Mouse (Mus musculus) left cerebral cortex, postnatal 36 days (tissue): ENCODE measurements around the gene Samd4b. TPM values are rescaled to one million over a fixed set of nuclear protein-coding genes. Genes with fewer than 3 reads are reported as not detected.

Experiments used
- DNase-seq, 2 experiments: peaks; one replicate each; pipeline ENCODE4 v3.0.0; 2021 to 2022; ENCODE audit warnings: low spot score in 2 of 2, mixed read lengths in 1 of 2
- intact Hi-C: fragments of 180-260 bp; cut with DNase I; formaldehyde crosslinking; loops from one replicate; pipeline ENCODE4 v1.15.1; 2025
- total RNA-seq, 2 experiments: library from RNA; stranded (reverse); gene quantifications; 2 replicates each; pipeline ENCODE4 v1.2.3; 2021

Samd4b gene
- total RNA-seq, 2 experiments from 2014 or later: 68.7 to 68.8 TPM

GRCm38 (mm10) chr7:28593206-28594111 lies 4.5 kb downstream of the Samd4b start:
- no peak for DNase-seq
- intact Hi-C loops: no loop called here

DNA sequence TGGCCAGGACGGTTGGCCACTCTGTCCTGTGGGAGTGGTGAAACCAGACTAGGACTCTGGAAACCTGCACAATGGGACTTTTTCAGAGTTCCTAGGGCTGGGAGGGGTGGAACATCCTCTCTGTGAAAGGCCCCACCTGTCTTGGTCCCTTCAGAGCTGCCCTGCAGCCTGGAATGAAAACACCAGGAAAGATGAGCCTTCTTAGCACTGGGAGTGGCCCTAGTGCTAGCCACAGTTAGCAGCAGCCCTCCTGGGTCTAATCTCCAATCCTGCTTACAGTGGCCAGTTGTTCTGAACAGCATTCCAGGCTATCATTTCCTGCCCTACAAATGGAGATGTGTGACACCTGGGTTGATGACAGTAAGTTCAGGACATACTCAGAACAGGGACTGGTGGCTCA lies 6.1 kb downstream of the Samd4b start:
- no peak for DNase-seq
- intact Hi-C loops: no loop called here

- intact Hi-C loops: no loop called here
- DNase-seq: no peak
Observed at GRCm38 (mm10) chr7:28587644-28588043, 10.3 kb downstream of the Samd4b start.

DNA sequence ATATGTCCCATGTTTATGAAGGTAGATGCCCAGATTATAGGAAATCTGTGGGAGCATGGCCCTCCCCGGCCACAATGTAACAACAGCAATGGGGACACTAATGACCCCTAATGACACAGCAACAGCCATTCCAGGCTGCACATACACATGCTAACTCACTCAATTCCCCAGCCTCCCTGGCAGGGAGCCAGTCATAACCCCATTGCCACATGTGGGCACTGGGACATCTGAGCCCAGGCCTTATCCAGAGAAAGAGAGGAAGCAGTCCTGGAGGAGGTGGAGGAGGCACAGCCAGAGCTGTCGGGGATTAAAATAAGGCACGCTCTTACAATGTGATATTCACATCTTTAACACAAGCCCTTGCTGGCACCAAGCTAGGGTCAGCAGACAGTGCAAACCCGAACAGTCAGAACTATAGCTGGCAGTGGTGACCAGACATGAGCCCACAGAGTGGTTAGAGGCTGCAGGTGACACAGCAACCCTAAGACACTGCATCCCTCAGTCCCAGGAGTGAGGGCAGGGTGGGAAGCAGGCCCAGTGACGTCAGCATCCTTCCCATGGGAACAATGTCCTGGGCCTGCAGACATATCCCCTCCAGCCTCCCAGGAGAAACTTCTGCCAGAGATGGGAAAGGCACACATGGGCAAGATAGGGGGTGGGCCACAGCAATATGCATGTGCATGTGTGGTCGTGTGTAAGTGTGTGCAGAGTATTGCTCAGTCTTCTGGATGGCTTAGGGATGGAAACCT lies 11.1 kb downstream of the Samd4b start:
- no peak for DNase-seq
- intact Hi-C loops: no loop called here

- DNase-seq: no peak
- intact Hi-C loops: no loop called here
Observed at GRCm38 (mm10) chr7:28585001-28585400, 12.9 kb downstream of the Samd4b start.

- DNase-seq: no peak
- intact Hi-C loops: no loop called here
Observed at GRCm38 (mm10) chr7:28584468-28584867, 13.5 kb downstream of the Samd4b start.

DNA sequence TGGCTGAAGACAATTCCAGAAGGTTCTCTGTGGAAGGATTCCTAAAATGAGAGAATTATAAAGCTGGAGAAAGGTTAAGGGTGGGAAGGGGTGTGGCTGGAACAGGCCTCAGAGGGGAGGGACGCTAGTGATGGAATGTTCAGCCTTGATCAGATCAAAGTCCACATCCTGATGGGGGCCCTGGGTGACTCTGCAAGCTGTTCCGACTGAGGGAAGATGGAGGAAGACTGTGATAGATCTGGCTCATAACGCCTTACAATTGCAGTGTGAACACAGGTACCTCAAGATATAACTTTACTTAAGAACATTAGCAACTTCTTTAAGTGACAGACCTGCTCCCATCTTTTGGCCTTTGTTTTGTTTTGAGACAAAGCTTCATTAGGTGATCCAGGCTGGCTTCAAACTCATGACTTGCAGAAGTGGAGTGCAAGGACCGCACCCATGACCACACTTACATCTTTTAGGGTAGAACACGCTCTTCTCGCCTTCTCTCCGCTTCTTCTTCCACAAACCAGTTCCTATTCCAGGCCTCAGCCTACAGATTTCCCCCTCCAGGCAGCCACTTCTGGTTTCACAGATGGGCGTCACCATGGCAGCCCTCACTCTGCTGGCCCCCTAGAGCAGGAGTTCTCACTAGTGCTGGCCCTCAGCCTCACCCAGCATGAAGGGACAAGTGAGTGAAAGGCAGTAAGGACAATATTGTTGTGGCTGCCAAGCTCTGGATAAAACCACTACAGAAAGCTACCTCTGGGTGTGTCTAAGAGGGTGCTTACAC lies 14.2 kb downstream of the Samd4b start:
- intact Hi-C loops: no loop called here
- peak in 1 of 2 experiments; percentile 49 for DNase-seq

DNA sequence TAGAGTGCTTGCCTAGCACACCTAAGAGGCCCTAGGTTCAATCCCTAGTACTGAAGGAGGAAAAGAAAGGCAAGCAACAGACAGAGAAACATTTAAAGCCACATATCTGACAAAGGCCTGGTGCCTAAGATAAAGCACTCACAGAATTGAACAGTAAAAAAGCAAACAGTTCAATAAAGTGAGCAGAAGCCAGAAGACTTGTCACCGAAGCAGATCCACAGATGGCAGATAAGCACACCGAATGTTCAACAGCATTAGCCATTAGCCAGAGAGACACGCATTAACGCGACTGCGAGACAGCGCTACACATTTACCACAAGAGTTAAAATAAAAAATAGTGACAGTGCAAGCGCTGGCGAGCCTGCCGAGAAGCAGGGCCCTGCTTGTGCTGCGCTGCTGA lies 15.1 kb downstream of the Samd4b start:
- DNase-seq: no peak
- intact Hi-C loops: no loop called here

DNA sequence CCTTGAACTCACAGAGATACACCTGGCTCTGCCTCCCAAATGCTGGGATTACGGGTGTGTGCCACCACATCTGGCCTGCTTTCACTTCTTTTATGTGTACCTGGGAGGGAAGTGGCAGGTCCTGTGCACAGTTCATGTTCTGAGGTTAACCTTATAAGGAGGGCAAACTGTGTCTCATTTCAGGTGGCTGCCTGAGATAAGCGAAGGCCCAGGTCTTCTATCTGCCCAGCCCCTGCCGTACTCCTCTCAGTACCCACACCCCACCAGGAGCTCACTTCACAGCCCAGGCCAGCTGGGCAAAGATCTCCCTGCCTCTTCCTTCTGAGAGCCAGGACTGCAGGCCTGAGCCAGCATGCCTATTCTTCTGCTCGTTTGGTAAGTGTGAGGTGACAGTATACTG lies 16.2 kb downstream of the Samd4b start:
- intact Hi-C loops: no loop called here
- no peak for DNase-seq

DNA sequence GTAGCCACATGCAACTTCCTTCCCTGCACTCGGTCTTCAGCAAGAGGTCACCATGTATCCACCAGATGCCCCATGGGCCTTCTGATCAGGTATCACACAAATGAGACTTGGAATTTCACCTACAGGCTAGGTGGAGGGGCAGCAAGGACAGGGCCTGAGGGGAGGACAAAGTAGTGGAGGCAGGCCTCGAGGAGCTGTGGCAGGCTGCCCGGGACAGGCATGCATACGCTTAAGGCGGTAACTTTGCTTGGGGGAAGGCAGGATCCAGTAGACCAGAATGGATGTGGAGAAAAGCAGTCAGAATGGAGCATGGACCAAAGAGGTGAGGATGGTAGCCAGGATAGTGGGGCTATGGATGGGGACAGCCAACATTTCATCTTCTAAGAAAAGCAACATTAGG lies 18.1 kb downstream of the Samd4b start:
- DNase-seq: no peak
- intact Hi-C loops: no loop called here

- intact Hi-C loops: no loop called here
- no peak for DNase-seq
Observed at GRCm38 (mm10) chr7:28578543-28579053, 19.3 kb downstream of the Samd4b start.

- DNase-seq: no peak
- intact Hi-C loops: no loop called here
Observed at GRCm38 (mm10) chr7:28577826-28578542, 20.0 kb downstream of the Samd4b start.

DNA sequence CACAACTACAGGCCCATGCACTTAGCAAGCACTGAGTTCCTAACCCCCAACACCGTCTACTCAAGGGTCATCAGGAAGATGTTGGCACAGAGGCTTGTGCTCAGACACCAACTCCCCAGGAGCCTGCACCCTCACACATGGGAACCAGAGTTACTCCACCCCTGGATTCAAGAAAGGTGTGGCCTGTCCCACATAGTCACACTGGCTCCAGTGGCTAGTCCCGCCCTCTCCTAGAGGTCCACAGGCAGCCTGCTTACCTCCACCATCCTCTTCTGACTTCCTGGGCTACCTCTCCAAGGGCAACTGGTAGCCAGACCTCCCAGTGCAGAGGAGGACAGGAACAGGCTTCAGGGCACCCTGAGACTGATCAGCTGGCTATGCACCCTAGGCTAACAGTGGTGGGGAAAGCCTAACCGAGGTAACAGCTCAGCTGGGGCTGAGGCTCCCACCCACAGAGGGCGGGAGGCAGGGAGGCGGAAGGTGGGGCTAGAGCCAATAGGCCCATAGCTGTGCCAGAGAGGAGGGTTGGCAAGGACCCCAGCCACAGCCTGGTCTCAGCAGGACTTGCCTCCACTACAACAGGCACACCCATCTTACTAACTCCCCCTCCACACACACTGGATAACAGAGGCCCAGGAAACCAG lies 21.6 kb downstream of the Samd4b start:
- intact Hi-C loops: no loop called here
- no peak for DNase-seq

DNA sequence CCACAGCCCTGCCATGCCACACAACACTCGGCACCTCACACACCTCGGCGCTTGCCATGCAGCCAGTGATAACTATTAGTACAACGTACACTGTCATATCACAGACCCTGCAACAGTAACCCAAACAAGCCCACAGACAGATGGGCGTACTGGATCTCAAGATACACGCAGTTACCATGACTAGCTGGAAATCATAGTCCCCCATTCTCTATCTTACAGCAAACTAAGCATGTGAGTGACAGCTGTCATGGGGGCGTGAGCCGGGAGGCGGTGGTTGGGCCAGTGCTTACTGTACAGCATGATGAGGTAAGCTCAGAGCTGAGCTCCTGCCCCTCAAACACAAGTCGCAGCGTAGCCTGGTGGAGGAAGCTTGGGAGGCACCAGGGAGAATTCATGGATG lies 22.3 kb downstream of the Samd4b start:
- DNase-seq: no peak
- intact Hi-C loops: no loop called here

DNA sequence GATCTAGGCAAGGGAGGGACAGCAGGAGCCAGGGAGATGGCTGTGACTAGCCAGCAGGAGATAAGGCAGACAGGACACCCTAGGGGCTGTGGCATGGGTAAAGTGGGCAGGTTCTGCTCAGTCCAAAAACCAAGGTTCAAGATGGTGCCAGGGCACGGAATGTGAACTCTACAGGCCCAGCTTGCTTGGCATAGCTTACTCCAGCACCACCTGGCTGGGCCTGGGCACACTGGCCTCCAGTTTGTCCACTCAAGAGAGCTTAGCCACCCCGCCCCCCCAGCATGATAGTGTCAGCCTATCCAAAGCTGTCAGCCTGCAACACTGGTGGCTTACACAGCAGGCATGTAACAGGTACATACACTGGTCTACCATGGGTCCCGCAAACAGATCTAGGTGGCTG lies 24.7 kb downstream of the Samd4b start:
- DNase-seq: no peak
- intact Hi-C loops: no loop called here

DNA sequence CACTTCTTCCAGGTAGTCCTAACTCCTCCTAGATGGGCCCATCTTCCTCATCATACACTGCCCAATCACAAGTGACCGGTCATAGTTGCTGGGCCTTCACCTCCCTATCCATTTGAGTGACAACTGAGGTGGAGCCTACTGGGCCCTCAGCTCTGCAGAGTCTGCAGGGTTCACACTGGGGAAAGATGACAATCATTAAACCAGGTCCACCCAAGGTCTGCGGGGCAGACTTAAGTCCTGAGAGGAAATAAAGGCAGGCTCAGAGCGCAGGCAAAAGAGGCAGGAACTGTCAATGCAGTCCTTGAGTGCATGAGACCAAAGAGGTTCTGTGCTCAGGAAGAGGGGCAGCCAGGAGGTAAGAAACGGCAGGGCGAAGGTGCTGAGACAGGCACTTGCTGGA lies 25.3 kb downstream of the Samd4b start:
- intact Hi-C loops: no loop called here
- DNase-seq: no peak

GRCm38 (mm10) chr7:28570982-28571682 lies 26.8 kb downstream of the Samd4b start:
- DNase-seq: no peak
- intact Hi-C loops: no loop called here

- intact Hi-C loops: no loop called here
- DNase-seq: no peak
Observed at GRCm38 (mm10) chr7:28570291-28570981, 27.5 kb downstream of the Samd4b start.
